Mouse (Mus musculus) cerebellum, postnatal 10 days (tissue): ENCODE results near the gene Pisd.
"Not testable (repeated sequence)": the region's sequence is repeated elsewhere in the genome, so short reads cannot be mapped to it uniquely, and the experiment has no call there.

Experiments used
- DNase-seq, 2 experiments: peaks; one replicate each; pipeline ENCODE4 v3.0.0; 2021; ENCODE audit warnings: mixed read lengths in 2 of 2

Pisd gene

GRCm38 (mm10) chr5:32745705-32746655 lies 39.5 kb downstream of the Pisd start:
- DNase-seq, result peak; percentile 44 to 56

GRCm38 (mm10) chr5:32742149-32742548 lies 43.3 kb downstream of the Pisd start:
- peak; percentile 72 to 75 for DNase-seq

- DNase-seq, result peak in 1 of 2 experiments; percentile 15
These were observed 44.1 kb downstream of the Pisd start for GRCm38 (mm10) chr5:32741377-32741776.

GRCm38 (mm10) chr5:32740850-32741249 lies 44.6 kb downstream of the Pisd start:
- peak; percentile 52 to 60 for DNase-seq

- no peak for DNase-seq
These were observed 45.3 kb downstream of the Pisd start for GRCm38 (mm10) chr5:32740138-32740537.

GRCm38 (mm10) chr5:32736770-32737169 lies 48.7 kb downstream of the Pisd start:
- DNase-seq, result not testable (repeated sequence)

GRCm38 (mm10) chr5:32735779-32736178 lies 49.7 kb downstream of the Pisd start:
- no peak for DNase-seq

- not testable (repeated sequence) for DNase-seq
These were observed 51.6 kb downstream of the Pisd start for GRCm38 (mm10) chr5:32733892-32734291.

- DNase-seq, result no peak
These were observed 56.6 kb downstream of the Pisd start for GRCm38 (mm10) chr5:32728851-32729250.

GRCm38 (mm10) chr5:32728300-32728699 lies 57.1 kb downstream of the Pisd start:
- DNase-seq, result no peak

- not testable (repeated sequence) for DNase-seq
These were observed 60.0 kb downstream of the Pisd start for GRCm38 (mm10) chr5:32725397-32725796.

- no peak for DNase-seq
These were observed 61.5 kb downstream of the Pisd start for GRCm38 (mm10) chr5:32723981-32724380.

GRCm38 (mm10) chr5:32722711-32723110 lies 62.7 kb downstream of the Pisd start:
- not testable (repeated sequence) for DNase-seq

- no peak for DNase-seq
These were observed 63.2 kb downstream of the Pisd start for GRCm38 (mm10) chr5:32722263-32722662.

- no peak for DNase-seq
These were observed 64.1 kb downstream of the Pisd start for GRCm38 (mm10) chr5:32721316-32721715.

- DNase-seq, result no peak
These were observed 65.0 kb downstream of the Pisd start for GRCm38 (mm10) chr5:32720416-32720815.

- DNase-seq, result no peak
These were observed 66.5 kb downstream of the Pisd start for GRCm38 (mm10) chr5:32718916-32719315.

GRCm38 (mm10) chr5:32717726-32718125 lies 67.7 kb downstream of the Pisd start:
- no peak for DNase-seq

GRCm38 (mm10) chr5:32713703-32714467 lies 71.6 kb downstream of the Pisd start:
- peak; percentile 92 to 96 for DNase-seq

GRCm38 (mm10) chr5:32713042-32713702 lies 72.3 kb downstream of the Pisd start:
- no peak for DNase-seq

- no peak for DNase-seq
These were observed 73.0 kb downstream of the Pisd start for GRCm38 (mm10) chr5:32712221-32713041.

GRCm38 (mm10) chr5:32711485-32711884 lies 74.0 kb downstream of the Pisd start:
- DNase-seq, result no peak
